Mouse (Mus musculus) olfactory bulb, adult 2 months (tissue): ENCODE results near the gene Fnip2.

Source experiments
- CTCF ChIP-seq: fragments of 200-500 bp; IDR thresholded peaks from 2 replicates; pipeline ENCODE4 v1.5.1; 2012; ENCODE audit warnings: low read depth, mild to moderate bottlenecking, low read length, moderate library complexity; ENCODE audit not compliant: insufficient read depth
- POLR2A ChIP-seq: fragments of 200-500 bp; IDR thresholded peaks from 2 replicates; pipeline ENCODE4 v1.6.1; 2012; ENCODE audit warnings: mild to moderate bottlenecking, low read depth, low read length, moderate library complexity; ENCODE audit not compliant: insufficient read depth

DNA sequence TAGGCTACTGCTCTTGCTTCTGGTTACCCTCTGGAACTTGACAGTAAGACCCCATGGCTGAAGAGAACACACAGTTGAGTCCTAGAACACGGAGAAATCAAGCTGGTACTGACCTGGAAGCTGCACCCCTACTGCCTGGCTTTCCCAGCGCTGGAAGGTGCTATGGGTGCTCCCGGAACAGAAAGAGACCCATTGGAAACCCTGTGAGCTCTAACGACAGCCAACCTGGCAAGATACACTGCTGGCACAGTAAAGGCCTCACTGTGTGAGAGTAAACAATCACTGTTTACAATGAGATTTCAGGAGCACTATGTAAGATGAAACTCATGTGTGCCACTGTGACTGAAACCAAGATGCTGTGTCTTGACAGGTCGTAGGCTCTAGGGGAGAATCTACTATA lies 152.5 kb downstream of the Fnip2 start:
- TF ChIP-seq POLR2A (no peak), CTCF (no peak)
